Comparison of ENCODE assay signal across 9 mouse cellular contexts in genomic region chr16:77535021-77535420, GRCm38 (mm10).
DNase-seq lines count a peak whose midpoint lies in the region; ATAC-seq and TF ChIP-seq lines count a peak whose summit lies in the region.
"Had no signal": no experiment of that assay in that cellular context is flagged by ENCODE, and none has a peak within 500 bp of the region (broad histone marks: within the 10 kb centered on the region; RNA-seq: fewer than 3 reads in every experiment).

No protein-coding gene starts in this region.

- H3K4me2 ChIP-seq in intestine, postnatal 0 days (replicated peaks; ENCODE audit: low read depth), result no peak overlapping the region
- no peak overlapping the region for H3K4me2 ChIP-seq in intestine, embryonic 16.5 days (ENCODE audit: low read depth, low read length)
- H3K4me2 ChIP-seq: embryonic facial prominence, embryonic 12.5 days had no signal

- 95% methylated on average over 3 of the region's 3 CpGs for WGBS in intestine, postnatal 0 days
- WGBS in intestine, embryonic 16.5 days, result 84% methylated on average over 3 of the region's 3 CpGs

- no peaks in the 10 kb centered on the region for H3K27me3 ChIP-seq in intestine, postnatal 0 days (replicated peaks; ENCODE audit: control insufficient read depth, insufficient read depth, low read length)
- no peaks in the 10 kb centered on the region for H3K27me3 ChIP-seq in intestine, embryonic 16.5 days (replicated peaks; ENCODE audit: control insufficient read depth, insufficient read depth, low read length)
- H3K27me3 ChIP-seq in E14TG2a.4 (ENCODE audit: insufficient read depth, low read length), result no peaks in the 10 kb centered on the region
- H3K27me3 ChIP-seq: embryonic facial prominence, embryonic 12.5 days had no signal

- peak; percentile 75 for TF ChIP-seq CTCF in intestine, postnatal 0 days (IDR thresholded peaks at IDR 0.05; ENCODE audit: low read depth)
- peak; percentile 40 for TF ChIP-seq CTCF in E14TG2a.4 (conservative IDR thresholded peaks at IDR 0.05; ENCODE audit: low read length)

- H3K27ac ChIP-seq in intestine, postnatal 0 days (ENCODE audit: low read depth, low read length), result no peak overlapping the region
- H3K27ac ChIP-seq in intestine, embryonic 16.5 days (ENCODE audit: low read length), result no peak overlapping the region
- H3K27ac ChIP-seq: embryonic facial prominence, embryonic 12.5 days had no signal

- H3K36me3 ChIP-seq in intestine, postnatal 0 days (ENCODE audit: control insufficient read depth, insufficient read depth), result no peaks in the 10 kb centered on the region
- H3K36me3 ChIP-seq in intestine, embryonic 16.5 days (ENCODE audit: control insufficient read depth, insufficient read depth, low read length), result no peaks in the 10 kb centered on the region
- H3K36me3 ChIP-seq in E14TG2a.4 (ENCODE audit: insufficient read depth, low read length), result no peaks in the 10 kb centered on the region

- no peaks in the 10 kb centered on the region for H3K4me1 ChIP-seq in intestine, postnatal 0 days (replicated peaks; ENCODE audit: control insufficient read depth, insufficient read depth, low read length)
- no peaks in the 10 kb centered on the region for H3K4me1 ChIP-seq in intestine, embryonic 16.5 days (ENCODE audit: control insufficient read depth, insufficient read depth, low read length)
- no peaks in the 10 kb centered on the region for H3K4me1 ChIP-seq in E14TG2a.4 (replicated peaks; ENCODE audit: low read depth, low read length)

- DNase-seq in brain, adult 2 months (ENCODE audit: low read depth, low spot score), result peak; percentile 81
- peak; percentile 8 for DNase-seq in lung, postnatal 25 days (ENCODE audit: low spot score)
- DNase-seq in adrenal gland, adult 8-10 months, result no peak
- DNase-seq in right cerebral cortex, postnatal 36 days (ENCODE audit: low spot score in 2 of 2), result no peak
- DNase-seq in gastrocnemius, postnatal 25 days, result no peak

- H3K9ac ChIP-seq in intestine, postnatal 0 days (ENCODE audit: low read depth, low read length), result no peak overlapping the region
- H3K9ac ChIP-seq in intestine, embryonic 16.5 days (ENCODE audit: low read depth, low read length), result no peak overlapping the region
- H3K9ac ChIP-seq: embryonic facial prominence, embryonic 12.5 days had no signal

- H3K9me3 ChIP-seq in intestine, postnatal 0 days (ENCODE audit: control insufficient read depth), result no peaks in the 10 kb centered on the region
- no peaks in the 10 kb centered on the region for H3K9me3 ChIP-seq in intestine, embryonic 16.5 days (ENCODE audit: control insufficient read depth, low read length)
- no peaks in the 10 kb centered on the region for H3K9me3 ChIP-seq in E14TG2a.4 (ENCODE audit: low read length)

- no peak for ATAC-seq in intestine, postnatal 0 days
- no peak for ATAC-seq in intestine, embryonic 16.5 days

- no peak overlapping the region for H3K4me3 ChIP-seq in intestine, postnatal 0 days (ENCODE audit: low read depth, low read length)
- no peak overlapping the region for H3K4me3 ChIP-seq in intestine, embryonic 16.5 days (ENCODE audit: low read length)
- no peak overlapping the region for H3K4me3 ChIP-seq in E14TG2a.4 (replicated peaks; ENCODE audit: low read length)
- H3K4me3 ChIP-seq: embryonic facial prominence, embryonic 12.5 days had no signal

Comparison
In these comparisons a context has a peak if more than half of its experiments do, and no peak if none do; other contexts are left out.
1. DNase-seq: peak in brain, adult 2 months (single experiment) and lung, postnatal 25 days (single experiment); none in adrenal gland, adult 8-10 months (single experiment), right cerebral cortex, postnatal 36 days (0 of 2) and gastrocnemius, postnatal 25 days (single experiment).